Mouse (Mus musculus) MEL (cell line): Measurements from ENCODE around the gene Trim39.

Source experiments
- CTCF ChIP-seq, 3 experiments: IDR thresholded peaks in 2 of 3; conservative IDR thresholded peaks in 1 of 3; 2 replicates each; pipeline ENCODE4 v1.5.1; 2011 to 2012; ENCODE audit warnings: low read length in 3 of 3, low read depth in 2 of 3, mild to moderate bottlenecking in 2 of 3, improper control_type of control experiment in 1 of 3, inconsistent platforms in 1 of 3, mixed read lengths in 1 of 3, moderate library complexity in 1 of 3; ENCODE audit not compliant: control insufficient read depth in 1 of 3, insufficient read depth in 1 of 3, poor library complexity in 1 of 3, severe bottlenecking in 1 of 3
- EP300 ChIP-seq, 2 experiments: IDR thresholded peaks; 2 replicates each; pipeline ENCODE4 v1.6.1; 2011; ENCODE audit warnings: improper control_type of control experiment in 2 of 2, low read length in 2 of 2, low read depth in 1 of 2, mild to moderate bottlenecking in 1 of 2
- KAT2A ChIP-seq: conservative IDR thresholded peaks from 2 replicates; pipeline ENCODE4 v1.6.1; 2012; ENCODE audit warnings: low read depth, low read length, improper control_type of control experiment, inconsistent platforms
- MAX ChIP-seq: IDR thresholded peaks from 2 replicates; pipeline ENCODE4 v1.6.1; 2011; ENCODE audit warnings: low read length, improper control_type of control experiment
- TCF12 ChIP-seq: IDR thresholded peaks from 2 replicates; pipeline ENCODE4 v1.6.1; 2014; ENCODE audit warnings: low read depth, mild to moderate bottlenecking, inconsistent platforms, low read length, improper control_type of control experiment, moderate library complexity
- USF2 ChIP-seq, 2 experiments: IDR thresholded peaks; 2 replicates each; pipeline ENCODE4 v1.6.1; 2011 to 2012; ENCODE audit warnings: improper control_type of control experiment in 2 of 2, low read length in 2 of 2, borderline replicate concordance in 1 of 2, inconsistent platforms in 1 of 2, low read depth in 1 of 2, mild to moderate bottlenecking in 1 of 2; ENCODE audit not compliant: insufficient read depth in 1 of 2
- ZKSCAN1 ChIP-seq: IDR thresholded peaks from 2 replicates; pipeline ENCODE4 v1.6.1; 2012; ENCODE audit warnings: low read depth, mild to moderate bottlenecking, inconsistent platforms, low read length, improper control_type of control experiment, moderate library complexity
- ZNF384 ChIP-seq: IDR thresholded peaks from 2 replicates; pipeline ENCODE4 v1.6.1; 2012; ENCODE audit warnings: low read depth, mild to moderate bottlenecking, inconsistent platforms, low read length, improper control_type of control experiment

- TF ChIP-seq ZNF384 (no peak), ZKSCAN1 (no peak), MAX (no peak), EP300 (IDR thresholded peaks at IDR 0.05; ENCODE audit: low read depth in 1 of 2, low read length in 2 of 2) (no peak), USF2 (IDR thresholded peaks at IDR 0.05; ENCODE audit: borderline replicate concordance in 1 of 2, insufficient read depth in 1 of 2, low read depth in 1 of 2, low read length in 2 of 2) (no peak), CTCF (IDR thresholded peaks at IDR 0.05 in 2 of 3, conservative IDR thresholded peaks at IDR 0.05 in 1 of 3; ENCODE audit: control insufficient read depth in 1 of 3, insufficient read depth in 1 of 3, low read depth in 2 of 3, low read length in 3 of 3, poor library complexity in 1 of 3, severe bottlenecking in 1 of 3) (no peak), KAT2A (no peak), TCF12 (no peak)
These were observed 14.1 kb downstream of the Trim39 start, which contains the start of gene Rpp21 for GRCm38 (mm10) chr17:36257969-36258368.
